Mouse (Mus musculus) forebrain, embryonic 16.5 days (tissue): ENCODE measurements around the gene Synpo2l. TPM values are rescaled to one million over a fixed set of nuclear protein-coding genes. Genes with fewer than 3 reads are reported as not detected.

Experiments used
- ATAC-seq: fragments of 200-750 bp; cut with Nextera tagmentation; 2 replicates; pipeline ENCODE4 v1.8.0; 2017; ENCODE audit warnings: mild to moderate bottlenecking, moderate library complexity
- H3K27ac ChIP-seq: fragments of 300-500 bp; sonication (generic); 2 replicates; pipeline ENCODE4 v1.5.1; 2014; ENCODE audit warnings: low read length, control low read depth
- H3K27me3 ChIP-seq: fragments of 300-500 bp; sonication (generic); replicated peaks from 2 replicates; pipeline ENCODE4 v1.6.1; 2014; ENCODE audit warnings: low read length; ENCODE audit not compliant: control insufficient read depth, insufficient read depth
- H3K36me3 ChIP-seq: fragments of 300-500 bp; sonication (generic); 2 replicates; pipeline ENCODE4 v1.6.1; 2014; ENCODE audit not compliant: control insufficient read depth, insufficient read depth
- H3K4me1 ChIP-seq: fragments of 300-500 bp; sonication (generic); replicated peaks from 2 replicates; pipeline ENCODE4 v1.6.1; 2014; ENCODE audit warnings: low read length; ENCODE audit not compliant: control insufficient read depth, insufficient read depth
- H3K4me2 ChIP-seq: fragments of 300-500 bp; sonication (generic); 2 replicates; pipeline ENCODE4 v1.6.1; 2014; ENCODE audit warnings: mild to moderate bottlenecking, low read length, control low read depth
- H3K4me3 ChIP-seq: fragments of 300-500 bp; sonication (generic); replicated peaks from 2 replicates; pipeline ENCODE4 v1.5.1; 2014; ENCODE audit warnings: mild to moderate bottlenecking, low read length, control low read depth
- H3K9ac ChIP-seq: fragments of 300-500 bp; sonication (generic); replicated peaks from 2 replicates; pipeline ENCODE4 v1.6.1; 2014; ENCODE audit warnings: low read depth, low read length, control low read depth
- H3K9me3 ChIP-seq: fragments of 300-500 bp; sonication (generic); 2 replicates; pipeline ENCODE4 v1.6.1; 2016; ENCODE audit warnings: low read length; ENCODE audit not compliant: control insufficient read depth
- WGBS: fragments of 180-500 bp; shearing (Covaris S2); extraction: QIAGEN DNeasy Blood & Tissue Kit; methylation state at CpG from one replicate; pipeline ENCODE4 v1.1.7; 2014; 5-methylcytosine and 5-hydroxymethylcytosine counted together
- microRNA-seq: library from miRNA; unstranded; fragments of <30 nt; microRNA quantifications from one replicate; pipeline ENCODE4, GENCODE M21; 2017
- polyA plus RNA-seq: library from polyadenylated mRNA; unstranded; fragments of >200 nt; fragmentation: Nextera tagmentation; extraction: Ambion mirVana; gene quantifications from 2 replicates; pipeline ENCODE4 v1.2.1, GENCODE M21; 2015

Synpo2l gene
- polyA plus RNA-seq, 1 experiment from 2014 or later, result 0.14 TPM

- Histone ChIP-seq H3K27me3 (no peaks in the 10 kb centered on the region), H3K9ac (no peak overlapping the region), H3K27ac (no peak overlapping the region), H3K4me1 (peaks cover 19% of the 10 kb centered on the region), H3K36me3 (no peaks in the 10 kb centered on the region), H3K4me2 (no peak overlapping the region), H3K4me3 (no peak overlapping the region), H3K9me3 (no peaks in the 10 kb centered on the region)
- ATAC-seq, result peak; percentile 49; the same call in 1 of the 2 replicates
Observed at GRCm38 (mm10) chr14:20619131-20619530, 49.0 kb downstream of the Synpo2l start.

- ATAC-seq, result no peak
- Histone ChIP-seq H3K36me3 (no peaks in the 10 kb centered on the region), H3K4me1 (peaks cover 19% of the 10 kb centered on the region), H3K27ac (no peak overlapping the region), H3K4me3 (no peak overlapping the region), H3K9ac (no peak overlapping the region), H3K4me2 (no peak overlapping the region), H3K9me3 (no peaks in the 10 kb centered on the region), H3K27me3 (no peaks in the 10 kb centered on the region)
- 72% methylated on average over 5 of the region's 5 CpGs for WGBS
Observed at GRCm38 (mm10) chr14:20618211-20618610, 49.9 kb downstream of the Synpo2l start.

GRCm38 (mm10) chr14:20616421-20616820, 51.7 kb downstream of the Synpo2l start:
- peaks cover 13% of the 10 kb centered on the region for H3K4me1 ChIP-seq
- no peak overlapping the region for H3K9ac ChIP-seq
- H3K27me3 ChIP-seq, result no peaks in the 10 kb centered on the region
- ATAC-seq, result no peak
- 14% methylated on average over 2 of the region's 2 CpGs for WGBS
- no peaks in the 10 kb centered on the region for H3K9me3 ChIP-seq
- H3K4me2 ChIP-seq, result no peak overlapping the region
- no peak overlapping the region for H3K4me3 ChIP-seq
- H3K27ac ChIP-seq, result no peak overlapping the region
- no peaks in the 10 kb centered on the region for H3K36me3 ChIP-seq

GRCm38 (mm10) chr14:20615075-20615474, 53.1 kb downstream of the Synpo2l start:
- H3K4me3 ChIP-seq, result no peak overlapping the region
- no peaks in the 10 kb centered on the region for H3K9me3 ChIP-seq
- no peak overlapping the region for H3K9ac ChIP-seq
- H3K27me3 ChIP-seq, result no peaks in the 10 kb centered on the region
- peaks cover 13% of the 10 kb centered on the region for H3K4me1 ChIP-seq
- no peak overlapping the region for H3K27ac ChIP-seq
- no peaks in the 10 kb centered on the region for H3K36me3 ChIP-seq
- no peak overlapping the region for H3K4me2 ChIP-seq
- ATAC-seq, result no peak
- 98% methylated on average over 2 of the region's 2 CpGs for WGBS

GRCm38 (mm10) chr14:20612820-20613219, 55.3 kb downstream of the Synpo2l start:
- no peak overlapping the region for H3K4me2 ChIP-seq
- H3K27ac ChIP-seq, result no peak overlapping the region
- no peaks in the 10 kb centered on the region for H3K27me3 ChIP-seq
- WGBS, result 96% methylated on average over 1 of the region's 1 CpGs
- no peaks in the 10 kb centered on the region for H3K9me3 ChIP-seq
- ATAC-seq, result no peak
- no peak overlapping the region for H3K4me3 ChIP-seq
- H3K9ac ChIP-seq, result no peak overlapping the region
- H3K4me1 ChIP-seq, result peaks cover 3% of the 10 kb centered on the region; the same call in 1 of the 2 replicates
- no peaks in the 10 kb centered on the region for H3K36me3 ChIP-seq

GRCm38 (mm10) chr14:20610146-20610545, 58.0 kb downstream of the Synpo2l start:
- no peak overlapping the region for H3K9ac ChIP-seq
- no peak overlapping the region for H3K4me2 ChIP-seq
- H3K4me3 ChIP-seq, result no peak overlapping the region
- 89% methylated on average over 4 of the region's 4 CpGs for WGBS
- H3K27ac ChIP-seq, result no peak overlapping the region
- no peaks in the 10 kb centered on the region for H3K36me3 ChIP-seq
- no peaks in the 10 kb centered on the region for H3K27me3 ChIP-seq
- no peak for ATAC-seq
- no peaks in the 10 kb centered on the region for H3K4me1 ChIP-seq
- no peaks in the 10 kb centered on the region for H3K9me3 ChIP-seq

- no peaks in the 10 kb centered on the region for H3K9me3 ChIP-seq
- no peak overlapping the region for H3K4me3 ChIP-seq
- no peak overlapping the region for H3K4me2 ChIP-seq
- H3K27ac ChIP-seq, result no peak overlapping the region
- no peaks in the 10 kb centered on the region for H3K27me3 ChIP-seq
- no peak overlapping the region for H3K9ac ChIP-seq
- no peaks in the 10 kb centered on the region for H3K36me3 ChIP-seq
- no peaks in the 10 kb centered on the region for H3K4me1 ChIP-seq
- 94% methylated on average over 3 of the region's 3 CpGs for WGBS
- ATAC-seq, result no peak
Observed at GRCm38 (mm10) chr14:20609519-20609918, 58.6 kb downstream of the Synpo2l start.

Small RNA genes within 50 kb of the gene (microRNA-seq; reads per million reads assigned to microRNA genes)
- 0.83 reads per million for gene Mir6946

Other genes starting within 250 kb of the Synpo2l start
- gene Cfap70, start 216.1 kb downstream of the Synpo2l start, polyA plus RNA-seq, result 0.65 and 1.1 TPM in 2 replicates
- 16.7 and 18.9 TPM in 2 replicates for gene Anxa7, start 188.2 kb downstream of the Synpo2l start, polyA plus RNA-seq
- 0.47 and 0.85 TPM in 2 replicates for gene Mss51, start 171.5 kb downstream of the Synpo2l start, polyA plus RNA-seq
- gene Ppp3cb, start 121.8 kb downstream of the Synpo2l start, polyA plus RNA-seq, result 94.7 and 97.3 TPM in 2 replicates
- gene Usp54, start 27.3 kb downstream of the Synpo2l start, polyA plus RNA-seq, result 10.4 and 11.1 TPM in 2 replicates
- gene Myoz1, start 11.8 kb downstream of the Synpo2l start, polyA plus RNA-seq, result 0.31 TPM in 1 of 2 replicates, not detected in the other
- gene Sec24c, start 6.0 kb upstream of the Synpo2l start, polyA plus RNA-seq, result 96.8 and 101 TPM in 2 replicates
- gene Fut11, start 26.6 kb upstream of the Synpo2l start, polyA plus RNA-seq, result 21.6 and 23.3 TPM in 2 replicates
- gene Chchd1, start 34.7 kb upstream of the Synpo2l start, polyA plus RNA-seq, result 175 and 187 TPM in 2 replicates
- 44.4 and 55.9 TPM in 2 replicates for gene Zswim8, start 39.2 kb upstream of the Synpo2l start, polyA plus RNA-seq
- gene Ndst2, start 66.2 kb upstream of the Synpo2l start, polyA plus RNA-seq, result 15.7 and 16.7 TPM in 2 replicates
- 123 and 127 TPM in 2 replicates for gene Camk2g, start 125.7 kb upstream of the Synpo2l start, polyA plus RNA-seq
- gene Plau, start 168.3 kb upstream of the Synpo2l start, polyA plus RNA-seq, result 0.33 and 0.50 TPM in 2 replicates